Mouse (Mus musculus): ENCODE data around the gene Dync2li1.

- TF ChIP-seq POLR2A (IDR thresholded peaks at IDR 0.05; ENCODE audit: borderline replicate concordance, low read depth, low read length) = no peak
- 0 out of 2 replicates have a peak, but pooled peaks have one; percentile 16 for TF ChIP-seq CTCF (IDR thresholded peaks at IDR 0.05; ENCODE audit: low read depth, low read length)
Observed at GRCm38 (mm10) chr17:84626857-84627305, 585 bp downstream of the Dync2li1 start.

All from bone marrow macrophage, adult 2 months (primary cell).